Mouse (Mus musculus): Measurements from ENCODE around the gene Fbxl13. TPM values are rescaled to one million over a fixed set of nuclear protein-coding genes. Genes with fewer than 3 reads are reported as not detected.

Fbxl13 gene
- polyA plus RNA-seq, 1 experiment from 2014 or later = 0.07 TPM

DNA sequence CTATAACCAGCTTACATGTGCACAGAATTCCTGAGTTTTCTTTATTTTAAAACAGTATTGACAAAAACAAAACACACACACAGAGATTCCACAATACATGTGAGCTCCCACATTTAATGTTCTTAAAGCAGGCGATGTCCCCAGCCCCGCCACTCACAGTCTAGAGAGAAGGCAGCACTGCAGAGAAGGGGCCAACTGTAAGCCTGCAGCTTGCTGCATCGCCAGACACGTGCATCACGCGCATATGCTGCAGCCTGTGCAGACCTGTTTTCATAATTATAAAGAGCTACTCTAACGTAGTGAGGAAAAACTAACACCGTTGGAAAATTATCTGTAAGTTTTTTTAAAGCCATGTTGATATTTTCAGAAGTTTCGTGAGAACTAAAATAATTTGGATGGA lies 28.3 kb upstream of the Fbxl13 start:
- Histone ChIP-seq H3K4me2 (replicated peaks; ENCODE audit: low read depth) (peak overlapping the region; percentile 55; the same call in 1 of the 2 replicates), H3K27ac (ENCODE audit: low read depth, low read length) (no peak overlapping the region), H3K4me1 (replicated peaks; ENCODE audit: control insufficient read depth, insufficient read depth, low read length) (no peaks in the 10 kb centered on the region), H3K9ac (ENCODE audit: low read depth, low read length) (no peak overlapping the region), H3K4me3 (ENCODE audit: low read depth, low read length) (peak overlapping the region; percentile 26; the same call in 1 of the 2 replicates), H3K9me3 (ENCODE audit: control insufficient read depth) (no peaks in the 10 kb centered on the region), H3K27me3 (replicated peaks; ENCODE audit: control insufficient read depth, insufficient read depth, low read length) (no peaks in the 10 kb centered on the region), H3K36me3 (ENCODE audit: control insufficient read depth, insufficient read depth) (no peaks in the 10 kb centered on the region)
- no peak for TF ChIP-seq CTCF (IDR thresholded peaks at IDR 0.05; ENCODE audit: low read depth)
- no peak for ATAC-seq
- 82% methylated on average over 9 of the region's 9 CpGs for WGBS

DNA sequence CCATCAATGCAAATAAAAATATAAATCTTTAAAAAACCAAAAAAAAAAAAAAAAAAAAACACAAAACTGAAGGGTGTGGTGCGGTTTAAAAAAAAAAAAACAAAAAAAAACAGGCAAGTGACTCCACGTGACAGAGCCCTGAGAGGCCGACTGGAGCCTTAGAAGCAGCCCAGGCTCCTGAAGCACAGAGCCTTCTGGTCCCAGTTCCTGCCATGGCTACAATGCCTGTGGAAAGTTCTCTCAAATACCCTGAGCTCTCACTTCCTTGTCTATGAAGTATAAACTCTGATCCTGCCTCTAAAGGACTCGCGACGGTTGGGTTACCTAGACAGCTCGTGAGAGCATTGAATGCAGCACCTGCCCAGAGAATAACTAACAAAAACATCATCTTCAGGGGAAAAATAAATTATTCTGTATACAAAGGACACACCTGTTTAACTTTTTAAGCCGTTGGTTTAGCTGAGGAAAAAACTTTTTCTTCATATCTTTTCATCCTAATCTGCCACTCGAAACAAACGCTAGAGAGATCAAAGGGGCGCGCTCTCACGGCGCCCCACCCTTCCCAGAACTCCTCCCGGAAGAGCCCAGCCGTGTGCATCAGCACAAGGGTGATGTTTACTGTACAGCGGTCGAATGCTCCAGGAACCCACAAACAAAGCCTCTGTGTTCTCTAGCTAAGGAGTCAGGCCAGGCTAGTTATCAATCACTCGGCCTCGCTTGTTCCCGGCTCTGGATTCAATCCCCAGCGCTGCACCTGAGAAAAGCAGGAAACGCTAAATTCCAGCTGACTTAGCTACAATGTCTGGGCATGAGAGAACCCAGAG lies 27.6 kb upstream of the Fbxl13 start:
- no peak for TF ChIP-seq CTCF (IDR thresholded peaks at IDR 0.05; ENCODE audit: low read depth)
- Histone ChIP-seq H3K27ac (ENCODE audit: low read depth, low read length) (peak overlapping the region; percentile 47), H3K4me1 (replicated peaks; ENCODE audit: control insufficient read depth, insufficient read depth, low read length) (no peaks in the 10 kb centered on the region), H3K27me3 (replicated peaks; ENCODE audit: control insufficient read depth, insufficient read depth, low read length) (no peaks in the 10 kb centered on the region), H3K9ac (ENCODE audit: low read depth, low read length) (0 out of 2 replicates have a peak overlapping the region, but pooled peaks have one; percentile 12), H3K9me3 (ENCODE audit: control insufficient read depth) (no peaks in the 10 kb centered on the region), H3K36me3 (ENCODE audit: control insufficient read depth, insufficient read depth) (no peaks in the 10 kb centered on the region), H3K4me3 (ENCODE audit: low read depth, low read length) (peak overlapping the region; percentile 26), H3K4me2 (replicated peaks; ENCODE audit: low read depth) (peak overlapping the region; percentile 55)
- 21% methylated on average over 23 of the region's 23 CpGs for WGBS
- ATAC-seq = peak; percentile 96

DNA sequence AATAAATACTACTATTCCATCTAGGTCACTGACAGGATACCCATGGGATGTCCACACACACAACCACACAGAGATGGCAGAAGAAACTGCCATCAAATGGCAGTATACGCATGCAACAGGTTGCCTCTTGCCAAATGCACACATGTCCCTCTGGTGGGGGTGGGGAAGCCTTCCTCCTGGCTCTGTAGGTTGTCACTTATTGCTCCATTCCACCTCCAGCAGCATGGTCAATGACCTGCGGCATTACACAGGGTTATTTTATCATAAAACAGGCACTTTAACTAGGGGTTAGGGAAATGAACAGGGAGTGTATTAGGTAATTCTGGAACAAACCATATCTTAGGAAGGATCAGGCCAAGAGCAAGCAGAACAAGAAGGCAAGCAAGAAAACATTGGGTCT lies 23.9 kb upstream of the Fbxl13 start:
- WGBS = 75% methylated on average over 2 of the region's 2 CpGs
- no peak for TF ChIP-seq CTCF (IDR thresholded peaks at IDR 0.05; ENCODE audit: low read depth)
- ATAC-seq = no peak

DNA sequence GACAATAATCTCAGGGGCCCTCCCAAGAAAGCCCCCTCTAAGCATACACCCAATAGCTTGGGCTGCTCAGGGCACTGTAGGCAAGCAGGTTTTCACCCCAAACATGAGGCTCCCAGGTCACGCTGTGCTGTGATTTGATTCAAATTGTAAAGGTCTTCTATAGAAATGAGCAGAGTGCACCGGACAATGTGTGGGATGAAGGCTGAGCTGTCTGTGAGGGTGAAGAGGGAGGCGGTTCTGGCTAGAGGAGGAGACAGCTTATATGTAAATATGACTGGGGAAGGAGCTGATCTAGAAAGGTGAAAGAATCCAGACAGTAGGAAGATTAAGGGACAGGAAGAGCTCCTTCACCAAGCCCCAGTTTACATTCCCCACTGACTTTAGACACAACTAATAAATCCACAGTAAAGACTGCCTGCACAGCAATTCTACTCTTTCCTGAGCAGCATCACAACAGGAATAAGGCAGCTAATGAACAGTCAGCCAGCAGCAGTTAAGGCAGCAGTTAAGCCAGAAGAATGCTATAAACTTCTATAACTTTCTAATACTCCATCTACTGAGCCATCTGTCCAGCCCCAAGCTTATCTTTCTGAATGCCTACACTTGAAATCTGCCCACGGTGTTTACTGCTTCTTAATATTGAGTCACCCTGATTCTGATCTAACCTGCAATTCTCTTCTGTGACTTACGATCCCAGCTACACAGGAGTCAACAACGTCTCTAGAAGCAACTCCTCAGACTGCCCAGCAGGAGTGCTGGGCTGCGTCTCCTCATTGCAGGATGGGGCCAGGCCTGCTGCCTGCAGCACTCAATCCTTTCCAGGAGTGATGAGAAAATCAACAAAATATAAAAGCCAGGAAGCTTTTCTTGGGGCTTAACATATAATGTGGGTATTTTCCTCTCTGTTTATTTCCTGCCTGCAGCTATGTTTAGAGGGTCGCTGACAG lies 22.0 kb upstream of the Fbxl13 start:
- Histone ChIP-seq H3K4me1 (replicated peaks; ENCODE audit: control insufficient read depth, insufficient read depth, low read length) (no peaks in the 10 kb centered on the region), H3K4me2 (replicated peaks; ENCODE audit: low read depth) (no peak overlapping the region), H3K36me3 (ENCODE audit: control insufficient read depth, insufficient read depth) (peaks cover 12% of the 10 kb centered on the region), H3K27ac (ENCODE audit: low read depth, low read length) (no peak overlapping the region), H3K9ac (ENCODE audit: low read depth, low read length) (no peak overlapping the region), H3K9me3 (ENCODE audit: control insufficient read depth) (no peaks in the 10 kb centered on the region), H3K27me3 (replicated peaks; ENCODE audit: control insufficient read depth, insufficient read depth, low read length) (no peaks in the 10 kb centered on the region), H3K4me3 (ENCODE audit: low read depth, low read length) (no peak overlapping the region)
- WGBS = 42% methylated on average over 8 of the region's 8 CpGs
- TF ChIP-seq CTCF (IDR thresholded peaks at IDR 0.05; ENCODE audit: low read depth) = peak; percentile 51
- ATAC-seq = peak; percentile 57

More for the DNA sequence above, 23.9 kb upstream of the Fbxl13 start:
- H3K4me3 ChIP-seq (ENCODE audit: low read depth, low read length) = no peak overlapping the region
- no peak overlapping the region for H3K9ac ChIP-seq (ENCODE audit: low read depth, low read length)
- no peak overlapping the region for H3K27ac ChIP-seq (ENCODE audit: low read depth, low read length)
- no peaks in the 10 kb centered on the region for H3K4me1 ChIP-seq (replicated peaks; ENCODE audit: control insufficient read depth, insufficient read depth, low read length)
- no peaks in the 10 kb centered on the region for H3K27me3 ChIP-seq (replicated peaks; ENCODE audit: control insufficient read depth, insufficient read depth, low read length)
- H3K36me3 ChIP-seq (ENCODE audit: control insufficient read depth, insufficient read depth) = no peaks in the 10 kb centered on the region; the same call in 1 of the 2 replicates
- H3K9me3 ChIP-seq (ENCODE audit: control insufficient read depth) = no peaks in the 10 kb centered on the region
- no peak overlapping the region for H3K4me2 ChIP-seq (replicated peaks; ENCODE audit: low read depth)

DNA sequence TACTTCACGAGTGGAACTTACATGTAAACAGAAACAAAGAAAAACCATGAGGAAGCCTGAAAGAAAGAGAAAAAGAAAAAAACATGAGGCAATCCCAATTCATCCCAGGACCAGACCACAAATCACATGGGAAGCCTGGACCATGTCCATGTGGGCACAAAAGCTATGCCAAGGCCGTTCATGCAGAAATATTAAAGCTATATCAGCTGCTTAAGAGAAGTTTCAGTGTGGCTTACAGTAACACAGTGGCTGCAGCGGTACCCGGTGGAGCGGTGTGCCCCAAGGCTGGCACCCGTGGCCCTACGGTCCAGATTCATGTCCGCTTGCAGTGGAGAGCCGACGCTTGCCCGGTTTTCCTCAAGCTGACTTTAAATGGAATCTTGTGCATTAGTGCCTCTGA lies 17.6 kb upstream of the Fbxl13 start:
- Histone ChIP-seq H3K27ac (ENCODE audit: low read depth, low read length) (no peak overlapping the region), H3K9me3 (ENCODE audit: control insufficient read depth) (no peaks in the 10 kb centered on the region), H3K9ac (ENCODE audit: low read depth, low read length) (no peak overlapping the region), H3K4me3 (ENCODE audit: low read depth, low read length) (no peak overlapping the region), H3K4me1 (replicated peaks; ENCODE audit: control insufficient read depth, insufficient read depth, low read length) (no peaks in the 10 kb centered on the region), H3K27me3 (replicated peaks; ENCODE audit: control insufficient read depth, insufficient read depth, low read length) (no peaks in the 10 kb centered on the region), H3K4me2 (replicated peaks; ENCODE audit: low read depth) (no peak overlapping the region), H3K36me3 (ENCODE audit: control insufficient read depth, insufficient read depth) (peaks cover 17% of the 10 kb centered on the region)
- WGBS = 94% methylated on average over 11 of the region's 11 CpGs
- no peak for TF ChIP-seq CTCF (IDR thresholded peaks at IDR 0.05; ENCODE audit: low read depth)
- no peak for ATAC-seq

DNA sequence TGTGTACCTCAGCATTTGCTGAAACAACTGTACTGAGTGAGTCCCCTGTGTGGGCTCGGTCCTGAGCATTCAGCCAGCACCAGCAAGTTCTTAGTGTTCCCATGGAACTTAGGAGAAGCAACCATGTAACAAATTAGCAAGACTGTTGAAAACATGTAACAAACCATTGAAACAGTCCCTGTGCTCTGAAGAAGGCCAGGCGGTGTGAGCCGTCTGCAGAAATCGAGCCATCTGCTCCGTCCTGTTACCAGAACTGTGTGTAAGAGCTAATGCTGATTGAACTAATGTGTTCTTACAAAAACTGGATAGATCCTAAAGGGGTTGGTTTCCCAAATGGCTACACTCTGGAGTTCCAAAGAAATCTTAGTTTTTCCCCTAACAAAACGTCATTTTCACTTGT lies 15.4 kb upstream of the Fbxl13 start:
- 79% methylated on average over 6 of the region's 6 CpGs for WGBS
- Histone ChIP-seq H3K27ac (ENCODE audit: low read depth, low read length) (no peak overlapping the region), H3K27me3 (replicated peaks; ENCODE audit: control insufficient read depth, insufficient read depth, low read length) (no peaks in the 10 kb centered on the region), H3K9ac (ENCODE audit: low read depth, low read length) (no peak overlapping the region), H3K4me1 (replicated peaks; ENCODE audit: control insufficient read depth, insufficient read depth, low read length) (no peaks in the 10 kb centered on the region), H3K36me3 (ENCODE audit: control insufficient read depth, insufficient read depth) (peaks cover 17% of the 10 kb centered on the region), H3K4me3 (ENCODE audit: low read depth, low read length) (no peak overlapping the region), H3K4me2 (replicated peaks; ENCODE audit: low read depth) (no peak overlapping the region), H3K9me3 (ENCODE audit: control insufficient read depth) (no peaks in the 10 kb centered on the region)
- no peak for TF ChIP-seq CTCF (IDR thresholded peaks at IDR 0.05; ENCODE audit: low read depth)
- ATAC-seq = no peak
